In the genomic region with DNA sequence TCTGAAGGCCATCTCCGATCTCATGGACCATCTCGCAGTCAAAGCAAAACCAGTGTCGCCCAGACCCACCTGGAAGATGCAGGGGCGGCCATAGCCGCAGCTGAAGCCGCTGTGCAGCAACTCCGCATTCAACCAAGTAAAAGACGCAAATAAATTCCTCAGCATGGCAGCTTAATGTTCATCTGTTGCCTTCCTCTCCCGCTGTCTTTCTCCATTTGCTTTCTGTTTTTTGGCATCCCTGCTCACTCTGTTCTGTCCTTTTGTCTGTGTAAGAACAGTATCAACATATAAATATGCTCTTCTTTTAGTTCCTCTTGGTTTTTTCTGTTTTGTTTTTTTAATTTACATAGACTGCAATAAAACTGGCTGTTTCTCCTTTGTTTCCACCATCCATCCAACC, we compare ENCODE assay signal across 13 mouse cellular contexts.
"Had no signal": no experiment of that assay in that cellular context is flagged by ENCODE, and none has a peak within 500 bp of the region (broad histone marks: within the 10 kb centered on the region; RNA-seq: fewer than 3 reads in every experiment).

No protein-coding gene starts in this region.

- DNase-seq: kidney, postnatal 10 days; kidney, postnatal 36 days; liver, embryonic 13.5 days; lung, adult 2 months; lung, postnatal 14 days; lung, postnatal 4 days; right cerebral cortex, adult 18-20 months; right cerebral cortex, postnatal 14 days; right cerebral cortex, postnatal 4 days; thymus, adult 2 months; thymus, postnatal 14 days; thymus, postnatal 4 days had no signal

- ATAC-seq: midbrain, embryonic 15.5 days had no signal
